10 mouse cellular contexts compared by ENCODE assay signal in the genomic region with DNA sequence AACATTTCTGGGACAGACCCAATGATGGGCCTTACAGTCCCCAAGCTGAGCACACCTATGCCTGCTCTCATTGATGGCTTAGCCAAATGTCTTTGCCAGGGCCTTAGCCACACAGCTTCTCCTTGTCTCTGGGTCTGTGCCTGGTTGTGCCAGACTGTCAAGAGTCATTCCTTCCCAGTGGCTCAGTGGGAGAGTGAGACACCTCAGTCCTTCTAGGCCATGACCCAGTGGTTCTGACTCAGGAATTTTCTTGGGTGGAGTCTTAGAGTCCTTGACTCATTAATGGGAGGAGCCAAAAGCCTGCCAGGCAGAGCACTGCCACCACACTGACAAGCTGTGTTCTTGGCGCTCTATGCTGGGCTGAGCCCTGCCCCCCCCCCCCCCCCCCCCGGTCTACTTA.
DNase-seq lines count a peak whose midpoint lies in the region; ATAC-seq and TF ChIP-seq lines count a peak whose summit lies in the region.
"Had no signal": no experiment of that assay in that cellular context is flagged by ENCODE, and none has a peak within 500 bp of the region (broad histone marks: within the 10 kb centered on the region; RNA-seq: fewer than 3 reads in every experiment).

No protein-coding gene starts in this region.

- 0 out of 2 replicates have a peak, but pooled peaks cover 9% of the 10 kb centered on the region for H3K4me1 ChIP-seq in forebrain, embryonic 13.5 days
- no peaks in the 10 kb centered on the region for H3K4me1 ChIP-seq in forebrain, embryonic 11.5 days (replicated peaks; ENCODE audit: control insufficient read depth, insufficient read depth, low read length)
- no peaks in the 10 kb centered on the region; the same call in 1 of the 2 replicates for H3K4me1 ChIP-seq in lung, embryonic 14.5 days (ENCODE audit: insufficient read depth)
- H3K4me1 ChIP-seq in embryonic fibroblast, embryonic 13.5 days (ENCODE audit: control insufficient read depth, insufficient read depth, low read length): peaks cover 10% of the 10 kb centered on the region
- H3K4me1 ChIP-seq in heart, embryonic 12.5 days (replicated peaks): no peaks in the 10 kb centered on the region

- DNase-seq in forebrain, embryonic 11.5 days (ENCODE audit: low spot score): no peak
- peak; percentile 30 for DNase-seq in lung, embryonic 14.5 days
- no peak for DNase-seq in lung, postnatal 14 days
- DNase-seq in kidney, adult 8-10 months: no peak
- DNase-seq: layer of hippocampus, postnatal 36 days had no signal

- H3K4me2 ChIP-seq in forebrain, embryonic 13.5 days: no peak overlapping the region
- no peak overlapping the region for H3K4me2 ChIP-seq in forebrain, embryonic 11.5 days (ENCODE audit: low read depth, low read length, severe bottlenecking)
- H3K4me2 ChIP-seq in lung, embryonic 14.5 days: no peak overlapping the region
- H3K4me2 ChIP-seq in heart, embryonic 12.5 days: no peak overlapping the region

- H3K27me3 ChIP-seq in forebrain, embryonic 13.5 days: no peaks in the 10 kb centered on the region
- H3K27me3 ChIP-seq in forebrain, embryonic 11.5 days (ENCODE audit: control insufficient read depth, insufficient read depth, low read length): no peaks in the 10 kb centered on the region
- H3K27me3 ChIP-seq in lung, embryonic 14.5 days (ENCODE audit: insufficient read depth, low read length): no peaks in the 10 kb centered on the region
- H3K27me3 ChIP-seq in heart, embryonic 12.5 days (replicated peaks): no peaks in the 10 kb centered on the region

- no peak for TF ChIP-seq POLR2A in embryonic fibroblast, embryonic 13.5 days (IDR thresholded peaks at IDR 0.05; ENCODE audit: low read depth, low read length)

- H3K36me3 ChIP-seq in forebrain, embryonic 13.5 days (ENCODE audit: poor library complexity, severe bottlenecking): peaks cover 23% of the 10 kb centered on the region
- H3K36me3 ChIP-seq in forebrain, embryonic 11.5 days (ENCODE audit: control insufficient read depth, insufficient read depth, low read length): no peaks in the 10 kb centered on the region
- peaks cover 22% of the 10 kb centered on the region for H3K36me3 ChIP-seq in lung, embryonic 14.5 days (ENCODE audit: insufficient read depth)
- H3K36me3 ChIP-seq in heart, embryonic 12.5 days: peaks cover 41% of the 10 kb centered on the region

- WGBS in forebrain, embryonic 13.5 days: 80% methylated on average over 2 of the region's 2 CpGs
- 80% methylated on average over 1 of the region's 2 CpGs for WGBS in forebrain, embryonic 11.5 days
- whole genome bisulfite sequencing in lung, embryonic 14.5 days: 64% methylated on average over 1 of the region's 2 CpGs
- WGBS in heart, embryonic 12.5 days: 75% methylated on average over 2 of the region's 2 CpGs

- H3K9ac ChIP-seq in forebrain, embryonic 13.5 days: no peak overlapping the region
- H3K9ac ChIP-seq in forebrain, embryonic 11.5 days (ENCODE audit: low read length): no peak overlapping the region
- no peak overlapping the region for H3K9ac ChIP-seq in lung, embryonic 14.5 days
- H3K9ac ChIP-seq in heart, embryonic 12.5 days: no peak overlapping the region
- H3K9ac ChIP-seq: liver, embryonic 14.5 days had no signal

- no peak for TF ChIP-seq CTCF in lung, embryonic 14.5 days (IDR thresholded peaks at IDR 0.05; ENCODE audit: low read depth)
- no peak for TF ChIP-seq CTCF in embryonic fibroblast, embryonic 13.5 days (IDR thresholded peaks at IDR 0.05; ENCODE audit: borderline replicate concordance, insufficient read depth, low read length)

- peak; percentile 41; the same call in 1 of the 2 replicates for ATAC-seq in forebrain, embryonic 13.5 days
- no peak for ATAC-seq in forebrain, embryonic 11.5 days (replicated peaks; ENCODE audit: low FRiP score)
- no peak; the same call in 1 of the 2 replicates for ATAC-seq in lung, embryonic 14.5 days (ENCODE audit: insufficient read depth)
- ATAC-seq in frontal cortex, adult (ENCODE audit: low TSS enrichment): no peak
- ATAC-seq in heart, embryonic 12.5 days (ENCODE audit: insufficient number of reproducible peaks, low FRiP score): no peak

- H3K9me3 ChIP-seq in forebrain, embryonic 13.5 days (replicated peaks): no peaks in the 10 kb centered on the region
- H3K9me3 ChIP-seq in forebrain, embryonic 11.5 days (ENCODE audit: control insufficient read depth, low read length): no peaks in the 10 kb centered on the region
- H3K9me3 ChIP-seq in lung, embryonic 14.5 days (ENCODE audit: low read depth, low read length): no peaks in the 10 kb centered on the region
- H3K9me3 ChIP-seq in heart, embryonic 12.5 days (replicated peaks): no peaks in the 10 kb centered on the region

- H3K4me3 ChIP-seq in forebrain, embryonic 13.5 days: no peak overlapping the region
- H3K4me3 ChIP-seq in forebrain, embryonic 11.5 days (ENCODE audit: low read depth, low read length): no peak overlapping the region
- H3K4me3 ChIP-seq in lung, embryonic 14.5 days (ENCODE audit: low read depth, low read length): no peak overlapping the region
- H3K4me3 ChIP-seq in embryonic fibroblast, embryonic 13.5 days (ENCODE audit: insufficient read depth, low read length): no peak overlapping the region
- no peak overlapping the region for H3K4me3 ChIP-seq in heart, embryonic 12.5 days

- H3K27ac ChIP-seq in forebrain, embryonic 13.5 days: no peak overlapping the region
- no peak overlapping the region for H3K27ac ChIP-seq in forebrain, embryonic 11.5 days (ENCODE audit: low read depth, low read length)
- H3K27ac ChIP-seq in lung, embryonic 14.5 days (ENCODE audit: low read depth): no peak overlapping the region
- H3K27ac ChIP-seq in embryonic fibroblast, embryonic 13.5 days (ENCODE audit: insufficient read depth, low read length): 0 out of 2 replicates have a peak overlapping the region, but pooled peaks have one; percentile 15
- H3K27ac ChIP-seq in heart, embryonic 12.5 days (ENCODE audit: poor library complexity, severe bottlenecking): no peak overlapping the region
- H3K27ac ChIP-seq: liver, embryonic 14.5 days had no signal
